Mouse (Mus musculus): Measurements from ENCODE around the gene Cbarp.
"Not testable (repeated sequence)": the region's sequence is repeated elsewhere in the genome, so short reads cannot be mapped to it uniquely, and the experiment has no call there.

Gene Cbarp

GRCm38 (mm10) chr10:80169651-80170050 lies 29.0 kb upstream of the Cbarp start:
- no peak for DNase-seq

DNA sequence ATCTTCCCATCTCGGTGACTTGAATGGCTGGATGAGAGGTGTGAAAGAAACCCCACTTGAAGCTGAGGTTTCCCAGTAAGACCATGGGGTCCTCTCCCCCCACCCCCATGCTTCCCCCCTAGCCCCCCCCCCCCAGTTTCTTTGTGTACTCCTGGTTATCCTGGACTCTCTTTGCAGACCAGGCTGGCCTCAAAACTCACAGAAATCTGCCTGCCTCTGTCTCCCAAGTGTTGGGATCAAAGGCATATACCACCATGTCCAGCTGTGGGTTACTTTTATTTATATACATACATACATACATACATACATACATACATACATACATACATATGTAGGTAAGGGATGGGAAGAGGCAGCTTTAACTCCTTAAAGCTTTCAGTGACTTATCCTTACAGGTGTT lies 28.4 kb upstream of the Cbarp start:
- no peak for DNase-seq

- peak; percentile 97 for DNase-seq
Observed at GRCm38 (mm10) chr10:80168038-80168661, 27.5 kb upstream of the Cbarp start.

DNA sequence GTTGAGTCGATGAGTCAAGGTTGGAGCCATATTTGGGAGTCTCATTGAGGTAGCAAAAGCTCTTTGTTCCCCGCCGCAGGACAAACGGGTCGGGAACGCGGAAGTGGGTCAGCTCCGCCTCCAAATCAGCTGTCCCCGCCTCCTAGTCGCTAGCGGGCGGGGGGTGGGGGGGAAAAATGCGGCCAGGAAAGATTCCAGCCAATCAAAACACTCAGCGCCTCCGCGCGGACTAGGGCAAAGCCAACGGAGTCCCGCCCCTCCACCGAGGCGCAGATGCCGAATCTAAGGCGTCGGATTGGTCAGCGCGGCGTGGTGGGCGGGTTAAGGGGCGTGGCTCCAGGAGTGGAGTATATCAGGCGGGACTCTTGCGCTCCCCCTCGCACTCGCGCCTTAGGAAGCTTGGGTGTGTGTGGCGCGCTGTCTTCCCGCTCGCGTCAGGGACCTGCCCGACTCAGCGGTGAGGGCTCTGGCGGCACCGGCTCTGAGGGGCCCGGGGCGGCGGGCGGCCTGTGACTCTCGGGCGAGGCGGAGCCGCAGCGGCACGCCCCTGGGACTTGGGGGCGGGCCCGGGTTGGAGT lies 26.9 kb upstream of the Cbarp start:
- DNase-seq: peak; percentile 98

- DNase-seq: not testable (repeated sequence)
Observed at GRCm38 (mm10) chr10:80166136-80166535, 25.5 kb upstream of the Cbarp start.

DNA sequence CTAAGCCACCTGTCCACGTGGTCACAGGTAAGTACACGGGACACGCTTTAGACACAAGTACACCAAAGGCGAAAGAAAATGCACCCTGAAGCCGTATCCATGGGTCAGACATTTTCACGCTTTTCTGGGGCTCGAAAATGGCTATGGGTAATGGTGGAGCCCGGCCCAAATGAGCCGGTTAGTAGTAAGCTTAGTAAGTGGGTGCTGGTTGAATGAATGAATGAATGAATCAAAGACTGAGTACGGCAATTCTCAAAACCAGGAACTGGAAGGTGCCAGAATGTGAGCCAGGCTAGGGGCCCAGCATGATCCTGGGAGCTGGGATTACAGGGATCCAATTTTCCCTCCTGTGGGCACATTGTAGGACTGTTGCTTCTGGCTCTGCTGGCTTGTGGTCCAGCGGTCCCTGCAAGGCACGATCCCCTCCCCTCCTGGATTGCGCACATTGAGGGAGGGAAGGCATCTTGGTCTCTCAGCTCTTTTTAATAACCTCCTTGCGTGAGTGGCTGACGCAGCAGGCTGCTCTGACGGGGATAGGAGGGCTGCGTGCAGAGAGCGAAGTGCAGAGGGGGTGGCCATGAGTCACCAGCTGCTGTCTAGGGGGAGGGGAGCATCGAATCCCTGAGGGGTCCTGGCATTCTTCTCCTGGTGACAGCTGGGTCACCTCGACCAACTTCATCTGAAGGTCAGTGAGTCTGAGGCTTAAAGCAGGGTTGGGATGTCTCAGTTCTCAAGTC lies 24.9 kb upstream of the Cbarp start, which contains the start of gene Cirbp:
Cirbp (plus strand) TSS at position 594 of the 737 bp plus-strand sequence.
- DNase-seq: peak; percentile 66

DNA sequence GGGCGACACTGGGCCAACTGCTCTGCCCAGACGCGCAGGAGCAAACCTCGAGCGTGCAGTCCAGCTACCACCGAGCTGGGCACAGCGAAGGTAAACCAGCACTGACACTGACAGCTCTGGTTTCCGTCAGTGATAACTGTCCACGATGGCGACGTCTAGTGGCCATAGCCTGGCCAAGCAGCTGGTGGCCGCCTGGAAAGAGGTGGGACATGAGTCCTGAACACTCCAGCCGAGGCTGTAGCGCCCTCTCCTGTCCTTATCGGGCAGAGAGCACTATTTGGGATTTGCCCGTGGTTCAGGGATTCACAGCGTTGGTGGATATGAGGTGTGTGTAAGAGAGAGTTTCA lies 24.3 kb upstream of the Cbarp start:
- peak; percentile 99 for DNase-seq

- DNase-seq: peak; percentile 50
Observed at GRCm38 (mm10) chr10:80164161-80164997, 23.7 kb upstream of the Cbarp start.

GRCm38 (mm10) chr10:80163721-80164120 lies 23.1 kb upstream of the Cbarp start:
- DNase-seq: peak; percentile 36

- DNase-seq: peak; percentile 26
Observed at GRCm38 (mm10) chr10:80162716-80163299, 22.2 kb upstream of the Cbarp start.

DNA sequence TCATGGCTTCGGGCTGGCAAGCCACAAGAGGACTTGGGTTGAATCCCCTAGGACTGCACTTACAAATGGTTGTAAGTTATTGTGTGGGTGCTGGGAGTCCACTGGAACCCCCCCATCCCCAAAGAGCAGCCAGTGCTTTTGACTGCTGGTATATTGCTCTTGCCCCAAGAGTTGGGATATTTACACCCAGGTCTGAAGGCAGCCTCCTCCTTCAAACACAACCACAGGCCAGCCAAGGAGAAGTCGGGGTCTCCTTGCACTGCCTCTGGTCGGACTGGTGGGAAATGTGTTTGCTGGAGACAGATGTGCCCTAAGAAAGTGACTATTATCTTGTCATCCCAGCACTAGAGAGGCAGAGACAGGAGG lies 21.6 kb upstream of the Cbarp start:
- peak; percentile 12 for DNase-seq

- DNase-seq: peak; percentile 66
Observed at GRCm38 (mm10) chr10:80161522-80162242, 21.0 kb upstream of the Cbarp start.

- DNase-seq: peak; percentile 99
Observed at GRCm38 (mm10) chr10:80160455-80161371, 20.1 kb upstream of the Cbarp start.

GRCm38 (mm10) chr10:80159561-80160454 lies 19.2 kb upstream of the Cbarp start:
- DNase-seq: peak; percentile 99

DNA sequence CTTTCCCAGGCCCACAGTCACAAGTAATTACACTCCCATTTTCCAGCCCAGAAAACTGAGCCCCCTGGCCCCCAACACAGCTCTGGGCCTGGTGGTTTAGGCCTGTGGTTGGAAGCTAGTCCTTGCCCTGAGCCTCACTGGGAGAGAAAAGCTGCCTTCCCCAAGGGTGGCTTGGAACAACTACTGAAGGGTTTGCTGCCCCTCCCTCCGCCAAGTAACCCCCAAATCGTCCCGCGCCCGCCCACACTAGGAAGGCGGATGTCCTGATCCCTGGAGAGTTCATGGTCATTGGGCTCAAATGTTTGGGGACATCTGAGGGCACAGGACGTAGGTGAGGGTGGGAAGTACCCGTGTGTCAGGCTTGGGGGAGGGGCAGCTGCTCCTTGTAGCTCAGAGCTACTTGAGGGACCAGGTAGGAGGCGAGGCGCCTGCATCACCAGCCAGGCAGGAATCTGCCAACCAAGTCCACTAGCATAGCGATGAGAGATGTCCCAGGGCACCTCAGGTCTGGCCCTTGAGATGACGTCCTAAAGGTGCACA lies 18.5 kb upstream of the Cbarp start:
- DNase-seq: peak; percentile 75

DNA sequence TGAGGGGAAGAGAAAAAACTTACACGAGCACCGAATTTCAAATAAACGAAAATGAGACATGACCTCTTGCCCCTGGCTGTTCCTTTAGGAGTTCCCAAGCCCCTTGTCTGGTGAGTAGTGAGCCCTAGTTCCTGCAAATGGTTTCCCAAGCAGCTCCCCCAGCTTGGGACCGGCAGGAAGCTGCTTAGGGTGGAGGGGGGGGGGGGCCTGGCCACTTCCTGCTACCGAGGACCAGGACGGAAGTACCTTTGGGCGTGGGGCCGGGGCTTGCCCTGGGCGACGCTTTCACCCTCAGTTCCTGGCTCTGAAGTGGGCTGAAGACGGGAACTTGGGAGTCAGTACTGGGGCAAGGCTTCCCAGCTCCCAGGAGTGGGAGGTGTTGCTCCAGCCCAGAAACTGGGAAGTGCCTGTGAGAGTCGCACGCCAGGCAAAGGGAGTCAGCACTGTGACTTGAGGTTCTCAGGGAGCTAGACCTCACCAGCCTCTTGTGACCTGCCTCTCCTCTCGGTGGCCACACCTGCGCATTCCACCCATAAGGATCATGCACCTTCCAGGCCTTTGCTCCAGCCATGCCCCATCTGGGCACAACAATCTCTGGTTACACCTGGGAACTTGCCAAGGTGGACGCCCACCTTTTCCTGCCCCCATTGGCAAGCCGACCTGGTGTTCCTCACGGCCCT lies 17.8 kb upstream of the Cbarp start:
- peak; percentile 75 for DNase-seq

GRCm38 (mm10) chr10:80157141-80157929 lies 16.7 kb upstream of the Cbarp start:
- no peak for DNase-seq

DNA sequence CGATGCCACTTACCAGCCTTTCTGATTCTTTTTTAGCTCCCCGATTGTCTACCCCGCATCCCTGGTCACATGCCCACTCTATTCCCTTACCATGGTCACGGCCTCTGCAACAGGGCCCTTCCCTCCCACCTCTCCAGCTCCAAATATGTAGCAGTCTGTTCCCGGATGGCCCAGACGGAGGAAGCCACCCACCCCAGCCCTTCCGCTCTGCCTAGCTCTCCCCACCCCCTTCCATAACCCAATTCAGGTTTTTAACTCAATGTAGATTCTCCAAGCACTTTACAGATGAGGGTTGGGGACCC lies 16.1 kb upstream of the Cbarp start:
- no peak for DNase-seq

All from kidney, adult 9 months (tissue).